Mouse (Mus musculus): ENCODE measurements around the gene Ntrk2.

GRCm38 (mm10) chr13:58940798-58941197 lies 134.4 kb downstream of the Ntrk2 start:
- no peak for TF ChIP-seq CTCF (IDR thresholded peaks at IDR 0.05; ENCODE audit: insufficient read depth, low read length)
- no peak for TF ChIP-seq POLR2A (IDR thresholded peaks at IDR 0.05; ENCODE audit: borderline replicate concordance, extremely low read depth, low read depth, low read length)

All from lung, adult 2 months (tissue).